Mouse (Mus musculus) ovary, postnatal 36 days (tissue): ENCODE measurements at regions not wholly inside any gene's neighbourhood (a gene's known extent, or its start where the extent isn't known, plus 50 kb on each side); places are given as distances from the start of the nearest gene placed in this dataset.
"Not testable (repeated sequence)": the region's sequence is repeated elsewhere in the genome, so short reads cannot be mapped to it uniquely, and the experiment has no call there.

Experiments used
- DNase-seq: peaks from one replicate; pipeline ENCODE4 v3.0.0; 2022; ENCODE audit warnings: low spot score, mixed read lengths

GRCm38 (mm10) chr17:4024384-4024783, 328.3 kb upstream of the Nox3 start:
- no peak for DNase-seq

DNA sequence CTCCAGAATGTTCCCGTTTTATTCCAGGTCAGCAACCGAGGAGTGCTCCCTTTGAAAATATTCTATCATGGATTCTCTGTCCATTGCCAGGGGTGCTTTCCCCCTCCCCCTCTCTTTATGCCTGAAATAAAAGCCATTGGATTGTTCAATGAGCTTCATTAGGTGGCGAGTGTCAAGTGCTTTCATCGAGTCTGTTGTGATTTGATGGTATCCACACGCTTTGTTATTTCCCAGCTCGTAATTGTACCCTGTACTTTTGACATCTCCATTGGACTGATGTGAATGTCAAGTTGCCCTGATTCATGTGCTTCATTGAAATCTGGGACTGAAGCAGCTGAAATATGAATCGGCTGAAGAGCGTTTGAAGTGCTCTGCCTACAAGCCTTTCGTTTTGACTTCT, 333.1 kb upstream of the Nox3 start:
- DNase-seq: no peak

- no peak for DNase-seq
These were observed 338.8 kb upstream of the Nox3 start for GRCm38 (mm10) chr17:4034816-4035360.

DNA sequence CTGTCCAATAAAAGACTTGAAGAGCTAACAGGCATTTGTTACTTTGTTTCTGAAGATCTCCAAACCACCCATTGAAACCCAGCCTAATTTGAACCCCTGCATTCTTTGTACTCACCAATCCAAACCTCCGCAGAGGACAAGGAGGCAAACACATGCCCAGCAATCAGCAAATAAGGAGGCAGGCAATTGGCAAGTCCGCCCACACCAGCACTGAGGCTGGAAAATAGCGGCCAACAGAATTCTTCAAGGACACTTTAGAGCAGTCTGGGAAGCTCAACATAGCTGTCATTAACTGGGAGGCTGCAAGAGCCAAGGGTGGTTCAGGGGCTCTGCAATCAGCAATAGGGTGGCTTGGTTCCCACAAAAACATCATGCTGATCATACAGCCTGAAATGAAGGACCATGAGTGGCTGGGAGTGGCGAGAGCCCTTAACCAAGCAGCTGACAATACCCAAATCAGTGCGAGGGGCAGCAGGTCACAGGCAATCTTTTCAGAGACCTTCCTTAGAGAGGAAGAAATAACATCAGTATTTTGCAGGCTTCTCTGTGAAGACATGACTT, 344.1 kb upstream of the Nox3 start:
- peak; percentile 38 for DNase-seq

GRCm38 (mm10) chr17:4060186-4060585, 364.1 kb upstream of the Nox3 start:
- DNase-seq: not testable (repeated sequence)

DNA sequence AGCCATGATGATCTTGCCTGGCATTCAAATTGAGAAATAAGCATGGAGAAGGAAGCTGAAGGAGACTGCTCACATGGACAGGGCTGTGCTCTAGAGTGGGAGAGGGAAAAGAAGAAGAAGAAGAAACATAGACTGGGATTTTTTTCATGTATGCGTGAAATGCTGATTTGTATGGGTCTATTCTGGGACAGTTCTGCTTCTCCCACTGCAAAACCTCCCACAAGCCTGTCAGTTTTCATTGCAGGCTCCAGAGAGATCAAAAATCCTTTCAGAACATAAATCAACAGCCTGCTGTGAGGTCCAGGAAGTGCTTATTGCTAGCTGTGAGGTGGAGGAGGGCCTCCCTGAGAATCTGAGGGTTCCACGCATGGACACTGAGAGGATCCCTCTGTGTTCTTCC, 377.3 kb upstream of the Nox3 start:
- DNase-seq: no peak

GRCm38 (mm10) chr17:4080564-4080963, 384.5 kb upstream of the Nox3 start:
- DNase-seq: no peak

DNA sequence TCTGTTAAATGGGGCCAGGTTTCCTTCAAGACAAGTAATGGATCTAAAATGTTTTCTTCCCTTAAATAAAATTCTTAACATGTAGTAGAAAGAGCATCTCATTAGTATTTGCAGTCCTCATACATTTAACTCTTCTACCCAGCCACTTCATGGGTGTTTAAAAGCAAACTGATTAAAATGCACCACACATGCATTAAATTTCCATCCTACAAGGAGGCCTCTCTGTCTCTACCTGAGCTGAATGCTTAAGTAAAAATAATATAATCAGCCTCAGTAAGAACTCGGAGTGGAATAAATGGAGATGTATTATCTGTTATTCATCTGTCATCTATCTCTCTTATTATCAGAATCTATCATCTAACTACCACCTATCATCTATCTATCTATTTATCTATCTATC, 398.6 kb upstream of the Nox3 start:
- DNase-seq: no peak

DNA sequence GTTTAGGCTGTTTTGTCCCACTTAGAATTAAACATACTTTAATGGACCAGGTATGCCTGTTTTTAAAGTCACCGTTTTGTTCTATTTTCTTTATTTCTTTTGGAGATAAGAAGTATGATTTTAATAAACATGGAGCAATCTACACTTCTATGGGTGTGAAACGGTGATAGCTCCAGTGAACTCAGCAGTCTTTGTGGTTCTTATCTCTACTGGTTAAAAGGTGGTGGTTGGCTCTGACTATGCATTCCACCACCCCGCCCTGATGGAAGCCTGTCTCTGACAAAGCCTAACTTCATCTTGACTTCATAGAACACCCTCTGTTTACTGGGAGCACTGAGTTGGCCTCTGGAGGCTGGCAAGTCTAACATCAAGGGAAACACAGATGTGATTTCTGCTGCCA, 407.3 kb upstream of the Nox3 start:
- DNase-seq: no peak

DNA sequence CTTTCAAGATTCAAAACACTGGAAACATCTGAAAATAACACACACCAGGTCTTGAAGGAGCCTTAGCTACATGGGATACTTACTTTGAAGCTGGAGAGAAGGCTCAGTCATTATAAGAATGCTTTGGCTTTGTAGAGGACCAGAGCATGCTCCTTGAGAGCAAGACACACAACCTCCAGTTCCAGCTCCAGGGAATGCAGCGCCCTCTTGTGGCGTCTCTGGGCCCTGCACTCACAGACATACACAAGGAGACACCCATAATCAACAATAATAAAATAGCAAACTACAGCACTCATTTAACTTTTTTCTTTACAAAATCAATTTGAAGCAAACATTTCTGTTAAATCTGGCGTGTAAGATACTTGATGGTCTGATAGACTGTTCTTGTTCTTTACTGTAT, 413.2 kb upstream of the Nox3 start:
- DNase-seq: peak; percentile 26

GRCm38 (mm10) chr17:4113021-4113420, 417.0 kb upstream of the Nox3 start:
- DNase-seq: no peak

GRCm38 (mm10) chr17:4116476-4116875, 420.4 kb upstream of the Nox3 start:
- no peak for DNase-seq

GRCm38 (mm10) chr17:4133678-4134077, 437.6 kb upstream of the Nox3 start:
- no peak for DNase-seq

GRCm38 (mm10) chr17:4163502-4163901, 467.4 kb upstream of the Nox3 start:
- DNase-seq: no peak

DNA sequence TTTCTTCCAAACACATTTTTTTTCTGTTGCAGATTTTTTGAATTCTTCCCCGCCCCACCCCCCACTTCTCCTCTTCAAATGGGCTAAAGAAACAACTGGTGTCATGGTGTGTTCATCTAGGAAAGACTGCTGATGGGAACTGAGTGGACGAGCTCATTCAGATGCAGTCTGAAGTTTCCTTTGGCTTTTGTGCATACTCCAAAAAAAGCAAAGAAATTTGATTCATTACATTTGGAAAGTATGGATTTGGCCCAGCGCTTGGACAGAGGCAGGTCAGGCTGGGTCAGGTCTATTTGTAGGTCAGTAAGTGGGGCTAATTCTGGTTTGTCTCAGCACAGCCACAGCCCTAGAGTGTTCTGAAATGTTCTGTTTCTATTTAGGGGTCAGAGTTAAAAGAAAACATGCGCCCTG, 477.9 kb upstream of the Nox3 start:
- no peak for DNase-seq

- DNase-seq: no peak
These were observed 478.9 kb upstream of the Nox3 start for GRCm38 (mm10) chr17:4175006-4175405.

DNA sequence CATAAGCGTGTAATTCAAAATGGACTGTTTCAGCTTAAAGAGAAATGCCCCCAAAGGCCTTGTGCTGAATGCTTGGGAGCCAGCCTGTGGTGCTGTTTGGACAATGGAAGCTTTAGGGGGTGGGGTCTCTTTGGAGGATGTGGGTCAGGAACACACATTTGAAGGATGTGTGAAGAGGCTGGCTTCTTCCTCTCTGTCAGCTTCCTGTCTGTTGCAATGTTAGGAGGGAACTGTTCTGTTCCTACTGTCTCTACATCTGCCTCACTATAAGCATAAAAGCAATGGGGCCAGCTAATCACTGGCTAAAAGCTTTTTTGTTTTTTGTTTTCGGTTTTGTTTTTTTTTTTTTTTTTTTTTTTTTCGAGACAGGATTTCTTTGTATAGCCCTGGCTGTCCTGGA, 480.5 kb upstream of the Nox3 start:
- DNase-seq: no peak

- DNase-seq: no peak
These were observed 481.6 kb upstream of the Nox3 start for GRCm38 (mm10) chr17:4177485-4178150.

- no peak for DNase-seq
These were observed 483.2 kb upstream of the Nox3 start for GRCm38 (mm10) chr17:4179271-4179670.

DNA sequence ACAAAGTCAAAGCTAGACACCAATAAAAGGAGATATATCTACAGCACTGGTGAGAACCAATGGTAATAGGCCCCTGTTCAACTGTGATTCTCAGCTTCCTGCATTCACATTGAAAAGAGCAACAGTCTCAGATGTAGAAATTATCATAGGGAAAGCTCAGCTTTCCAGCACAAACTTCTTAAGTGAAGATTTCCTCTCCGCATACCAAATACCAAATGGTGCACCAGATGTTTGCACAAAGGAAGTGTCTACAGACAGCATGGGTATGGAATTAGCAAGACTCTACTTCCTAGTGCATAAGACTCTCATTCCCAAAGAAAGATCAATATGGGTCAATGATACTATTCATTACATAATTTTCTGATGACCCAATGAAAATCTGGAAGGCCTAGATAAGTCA, 486.0 kb upstream of the Nox3 start:
- DNase-seq: no peak

GRCm38 (mm10) chr17:4186802-4187201, 490.7 kb upstream of the Nox3 start:
- no peak for DNase-seq

- DNase-seq: no peak
These were observed 491.5 kb upstream of the Nox3 start for GRCm38 (mm10) chr17:4187606-4188005.

DNA sequence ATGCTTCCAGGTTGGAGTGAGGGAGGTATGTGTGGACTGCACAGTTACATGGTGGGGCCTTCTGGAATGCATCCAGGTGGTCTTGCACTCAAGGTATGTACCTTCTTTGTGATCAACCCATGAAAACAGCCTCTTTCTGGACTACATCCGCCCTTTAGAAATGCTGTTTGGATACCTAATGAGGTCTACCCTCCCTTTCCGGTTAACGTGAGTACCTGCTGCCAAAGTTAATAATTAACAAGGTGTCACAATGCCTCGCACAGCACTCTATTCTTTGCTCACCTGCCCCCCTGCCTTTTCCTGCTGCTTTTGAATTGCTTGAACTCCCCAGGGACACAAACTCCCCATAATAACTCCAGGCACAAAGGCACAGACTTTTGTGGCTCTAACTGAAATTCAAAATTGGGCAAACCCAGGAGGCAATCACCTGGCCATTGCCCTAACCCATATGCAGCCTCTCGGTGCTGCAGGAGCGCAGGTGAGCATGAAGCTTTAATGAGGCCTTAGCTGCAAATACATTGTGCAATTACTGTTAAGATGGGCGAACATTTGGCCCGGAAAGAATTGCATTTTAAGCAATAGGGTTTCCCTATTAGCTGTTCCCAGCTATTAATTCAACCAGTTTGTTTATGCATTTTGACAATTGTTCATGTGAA, 500.9 kb upstream of the Nox3 start:
- DNase-seq: no peak
